Mouse (Mus musculus): ENCODE data around the gene Duox1. TPM values are rescaled to one million over a fixed set of nuclear protein-coding genes. Genes with fewer than 3 reads are reported as not detected.
"Not testable (repeated sequence)": the region's sequence is repeated elsewhere in the genome, so short reads cannot be mapped to it uniquely, and the experiment has no call there.

Gene Duox1
- polyA plus RNA-seq, 1 experiment from 2014 or later, result 0.87 TPM

GRCm38 (mm10) chr2:122381329-122382103 lies 66.0 kb downstream of the Duox1 start:
- WGBS, result 75% methylated on average over 16 of the region's 16 CpGs
- no peaks in the 10 kb centered on the region for H3K27me3 ChIP-seq
- H3K9ac ChIP-seq, result no peak overlapping the region
- H3K4me3 ChIP-seq, result no peak overlapping the region
- ATAC-seq (ENCODE audit: low FRiP score, low read depth), result no peak
- H3K4me2 ChIP-seq (replicated peaks), result no peak overlapping the region
- H3K27ac ChIP-seq, result no peak overlapping the region
- no peaks in the 10 kb centered on the region for H3K9me3 ChIP-seq
- peaks cover 12% of the 10 kb centered on the region; the same call in 1 of the 2 replicates for H3K4me1 ChIP-seq
- no peaks in the 10 kb centered on the region for H3K36me3 ChIP-seq

- no peak overlapping the region for H3K4me3 ChIP-seq
- H3K4me1 ChIP-seq, result peaks cover 12% of the 10 kb centered on the region; the same call in 1 of the 2 replicates
- no peak for ATAC-seq (ENCODE audit: low FRiP score, low read depth)
- 80% methylated on average over 6 of the region's 6 CpGs for WGBS
- H3K27ac ChIP-seq, result no peak overlapping the region
- H3K9ac ChIP-seq, result no peak overlapping the region
- no peaks in the 10 kb centered on the region for H3K9me3 ChIP-seq
- no peak overlapping the region for H3K4me2 ChIP-seq (replicated peaks)
- H3K36me3 ChIP-seq, result no peaks in the 10 kb centered on the region
- H3K27me3 ChIP-seq, result no peaks in the 10 kb centered on the region
Measured at GRCm38 (mm10) chr2:122382121-122382520, 66.6 kb downstream of the Duox1 start.

DNA sequence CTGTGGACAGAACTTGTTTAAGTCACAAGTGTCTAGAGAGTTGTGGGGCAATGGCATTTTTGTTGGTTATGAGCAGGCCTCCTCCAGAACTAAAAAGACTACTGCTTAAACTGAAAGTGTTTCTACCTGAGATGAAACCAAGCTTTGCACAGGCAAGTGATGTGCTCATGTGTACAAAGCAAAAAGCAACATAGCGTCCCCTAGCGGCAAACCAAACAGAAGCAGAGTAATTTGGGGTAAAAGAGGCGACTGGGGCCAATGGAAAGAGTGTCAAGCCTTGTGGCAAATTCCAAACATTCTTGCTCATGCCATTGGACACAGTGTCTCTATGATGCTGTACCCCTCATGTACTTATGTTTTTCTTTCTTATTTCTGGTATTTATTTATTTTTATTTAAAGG lies 69.6 kb downstream of the Duox1 start:
- H3K9me3 ChIP-seq, result no peaks in the 10 kb centered on the region
- no peak overlapping the region for H3K9ac ChIP-seq
- no peak overlapping the region for H3K4me3 ChIP-seq
- ATAC-seq (ENCODE audit: low FRiP score, low read depth), result no peak
- 32% methylated on average over 3 of the region's 3 CpGs for WGBS
- no peaks in the 10 kb centered on the region for H3K27me3 ChIP-seq
- no peaks in the 10 kb centered on the region for H3K36me3 ChIP-seq
- no peak overlapping the region for H3K4me2 ChIP-seq (replicated peaks)
- H3K4me1 ChIP-seq, result peaks cover 3% of the 10 kb centered on the region; the same call in 1 of the 2 replicates
- no peak overlapping the region for H3K27ac ChIP-seq

- 93% methylated on average over 3 of the region's 3 CpGs for WGBS
- not testable (repeated sequence) for H3K36me3 ChIP-seq; H3K4me1 ChIP-seq; H3K9me3 ChIP-seq; H3K4me2 ChIP-seq (replicated peaks); H3K27me3 ChIP-seq; H3K4me3 ChIP-seq; H3K27ac ChIP-seq; ATAC-seq (ENCODE audit: low FRiP score, low read depth); H3K9ac ChIP-seq
Measured at GRCm38 (mm10) chr2:122387135-122387534, 71.7 kb downstream of the Duox1 start.

GRCm38 (mm10) chr2:122396150-122396549 lies 80.7 kb downstream of the Duox1 start:
- Histone ChIP-seq H3K36me3 (no peaks in the 10 kb centered on the region), H3K4me3 (no peak overlapping the region), H3K27me3 (no peaks in the 10 kb centered on the region), H3K9ac (no peak overlapping the region), H3K4me2 (replicated peaks) (no peak overlapping the region), H3K4me1 (no peaks in the 10 kb centered on the region), H3K27ac (no peak overlapping the region), H3K9me3 (no peaks in the 10 kb centered on the region)
- WGBS, result 86% methylated on average over 1 of the region's 1 CpGs
- no peak for ATAC-seq (ENCODE audit: low FRiP score, low read depth)

Other genes starting within 250 kb of the Duox1 start
- 8.1 and 9.4 TPM in 2 replicates for gene Spg11, start 197.3 kb upstream of the Duox1 start, polyA plus RNA-seq (2015; fragmentation: Nextera tagmentation; extraction: Ambion mirVana)
- gene B2m, start 168.0 kb upstream of the Duox1 start, polyA plus RNA-seq (2015; fragmentation: Nextera tagmentation; extraction: Ambion mirVana), result 212 and 235 TPM in 2 replicates
- 0.14 TPM in 1 of 2 replicates, not detected in the other for gene Trim69, start 155.0 kb upstream of the Duox1 start, polyA plus RNA-seq (2015; fragmentation: Nextera tagmentation; extraction: Ambion mirVana)
- gene Patl2, start 129.5 kb upstream of the Duox1 start, polyA plus RNA-seq (2015; fragmentation: Nextera tagmentation; extraction: Ambion mirVana), result 0.08 TPM in 1 of 2 replicates, not detected in the other
- not detected in 2 replicates for gene Terb2, start 129.4 kb upstream of the Duox1 start, polyA plus RNA-seq (2015; fragmentation: Nextera tagmentation; extraction: Ambion mirVana)
- gene Sord, start 80.9 kb upstream of the Duox1 start, polyA plus RNA-seq (2015; fragmentation: Nextera tagmentation; extraction: Ambion mirVana), result 22.7 and 22.9 TPM in 2 replicates
- 0.03 and 0.08 TPM in 2 replicates for gene Duox2, start 17.2 kb upstream of the Duox1 start, polyA plus RNA-seq (2015; fragmentation: Nextera tagmentation; extraction: Ambion mirVana)
- gene Duoxa2, start 16.8 kb upstream of the Duox1 start, polyA plus RNA-seq (2015; fragmentation: Nextera tagmentation; extraction: Ambion mirVana), result 0.20 and 0.26 TPM in 2 replicates
- gene Duoxa1, start 1.9 kb upstream of the Duox1 start, polyA plus RNA-seq (2015; fragmentation: Nextera tagmentation; extraction: Ambion mirVana), result 1.7 and 3.5 TPM in 2 replicates
- 4.2 and 6.0 TPM in 2 replicates for gene Shf, start 53.5 kb downstream of the Duox1 start, polyA plus RNA-seq (2015; fragmentation: Nextera tagmentation; extraction: Ambion mirVana)
- gene Slc28a2, start 110.8 kb downstream of the Duox1 start, polyA plus RNA-seq (2015; fragmentation: Nextera tagmentation; extraction: Ambion mirVana), result 0.15 and 0.29 TPM in 2 replicates
- not detected in 2 replicates for gene Gm14085, start 169.3 kb downstream of the Duox1 start, polyA plus RNA-seq (2015; fragmentation: Nextera tagmentation; extraction: Ambion mirVana)

Data from limb, embryonic 13.5 days (tissue).